Mouse (Mus musculus): ENCODE results near the gene Sema6b.
"Not testable (repeated sequence)": the region's sequence is repeated elsewhere in the genome, so short reads cannot be mapped to it uniquely, and the experiment has no call there.

Sema6b gene

GRCm38 (mm10) chr17:56096883-56097282, 43.3 kb downstream of the Sema6b start:
- in situ Hi-C loops (cut with MboI, MseI), result no loop called here

DNA sequence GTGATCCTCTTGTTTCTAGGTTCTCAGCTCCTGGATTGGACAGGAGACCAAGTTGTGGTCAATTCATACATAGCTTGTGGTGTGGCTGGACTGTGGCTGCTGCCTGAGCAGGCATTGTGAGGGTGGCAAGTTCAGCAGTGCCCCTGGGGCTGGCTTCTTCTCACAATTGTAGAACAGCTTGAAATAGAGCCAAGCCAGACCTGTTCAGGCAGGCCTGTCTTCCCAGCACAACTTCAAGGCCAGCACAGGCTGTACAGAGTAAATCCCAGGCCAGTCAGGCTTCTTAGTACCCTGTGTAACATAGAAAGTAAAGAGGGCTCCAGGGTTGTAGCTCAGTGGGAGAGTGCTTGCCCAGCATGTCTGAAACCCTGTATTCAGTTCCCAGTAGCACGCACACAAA, 47.3 kb downstream of the Sema6b start:
- in situ Hi-C loops (cut with MboI, MseI), result no loop called here

GRCm38 (mm10) chr17:56092312-56092711, 47.8 kb downstream of the Sema6b start:
- in situ Hi-C loops (cut with MboI, MseI), result no loop called here

DNA sequence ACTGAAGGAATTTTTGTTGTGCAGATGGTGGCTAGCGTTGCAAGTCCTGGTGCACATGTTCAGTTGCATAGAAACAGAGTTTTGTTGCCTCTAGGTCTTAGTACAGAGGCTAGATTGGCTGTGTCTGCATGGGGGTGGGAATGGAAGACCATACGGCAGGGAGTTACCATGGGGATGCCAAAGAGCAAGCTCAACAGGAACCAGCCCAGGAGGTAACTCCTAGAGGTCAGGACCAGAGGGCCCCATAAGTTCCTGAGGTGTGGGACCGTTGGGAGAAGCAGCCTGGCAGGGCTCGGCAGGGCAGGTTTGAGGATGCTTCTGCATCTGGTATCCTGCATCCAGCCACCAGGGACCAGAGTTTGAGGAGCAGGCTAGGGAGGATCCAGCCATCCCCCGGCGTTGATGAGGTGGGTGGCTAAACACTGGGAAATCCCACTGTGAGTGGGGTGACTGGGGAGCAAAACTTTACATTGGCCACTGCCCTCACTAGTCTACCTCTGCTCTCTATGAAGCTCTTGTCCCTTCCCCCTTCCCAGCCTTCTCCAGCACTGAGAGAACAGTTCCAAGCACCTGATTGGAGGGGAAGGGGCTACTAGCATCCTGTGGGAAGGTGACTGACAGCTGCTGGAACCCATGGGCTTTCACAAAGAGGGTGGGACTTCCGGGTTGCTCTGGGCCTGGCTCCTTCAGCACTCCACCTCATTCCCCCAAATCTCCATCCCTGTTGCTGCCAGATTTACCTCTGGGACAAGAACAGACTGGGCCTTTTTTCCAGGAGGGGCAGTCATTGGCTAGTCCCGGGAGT, 59.2 kb downstream of the Sema6b start:
- in situ Hi-C loops (cut with MboI, MseI), result no loop called here

DNA sequence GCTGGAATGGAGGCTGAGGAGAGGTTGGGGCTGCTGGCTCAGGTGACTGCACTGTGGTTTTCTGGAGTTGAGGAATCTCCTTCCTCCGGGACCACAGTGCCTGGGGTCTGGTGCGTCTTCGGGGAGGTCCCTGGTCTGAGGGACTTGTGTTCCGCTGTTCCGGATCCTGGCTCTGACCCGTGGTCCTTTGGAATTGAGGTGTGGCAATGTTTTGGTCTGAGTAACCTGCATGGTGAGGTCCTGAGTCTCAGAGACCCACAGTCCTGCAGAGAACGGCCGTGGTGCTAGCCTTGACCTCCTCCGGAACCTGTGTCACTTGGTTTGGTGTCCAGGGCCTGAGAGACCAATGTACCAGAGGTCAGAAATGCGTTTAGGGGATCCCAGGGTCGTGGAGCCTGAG, 60.2 kb downstream of the Sema6b start:
- in situ Hi-C loops (cut with MboI, MseI), result no loop called here

- in situ Hi-C loops (cut with MboI, MseI), result no loop called here
These were observed 61.0 kb downstream of the Sema6b start, which contains the start of gene Hdgfl2 for GRCm38 (mm10) chr17:56078880-56079795. Gene Hdgfl2 (plus strand): TSS chr17:56079634.

GRCm38 (mm10) chr17:56078361-56078760, 61.8 kb downstream of the Sema6b start:
- in situ Hi-C loops (cut with MboI, MseI), result not testable (repeated sequence)

- in situ Hi-C loops (cut with MboI, MseI), result no loop called here
These were observed 62.6 kb downstream of the Sema6b start for GRCm38 (mm10) chr17:56077523-56077922.

- in situ Hi-C loops (cut with MboI, MseI), result no loop called here
These were observed 65.3 kb downstream of the Sema6b start, which contains the start of gene Ubxn6 for GRCm38 (mm10) chr17:56074827-56075208. Gene Ubxn6 (minus strand): TSS chr17:56075028.

GRCm38 (mm10) chr17:56074097-56074826, 65.9 kb downstream of the Sema6b start:
- in situ Hi-C loops (cut with MboI, MseI), result no loop called here

All from regulatory T cell (primary cell).